Mouse (Mus musculus) thymus, postnatal 36 days (tissue): ENCODE data around the gene Fam193a.

Source experiments
- DNase-seq, 2 experiments: peaks; one replicate each; pipeline ENCODE4 v3.0.0; 2022; ENCODE audit warnings: mixed read lengths in 2 of 2

The Fam193a gene

GRCm38 (mm10) chr5:34524511-34524910 lies 154.8 kb downstream of the Fam193a start:
- DNase-seq: no peak

GRCm38 (mm10) chr5:34525663-34526476 lies 156.1 kb downstream of the Fam193a start, which contains the start of gene Sh3bp2:
Sh3bp2 (plus strand) TSS chr5:34525838.
- DNase-seq: peak; percentile 97 to 99

GRCm38 (mm10) chr5:34526477-34526775 lies 156.7 kb downstream of the Fam193a start:
- DNase-seq: no peak

GRCm38 (mm10) chr5:34527352-34527751 lies 157.6 kb downstream of the Fam193a start:
- DNase-seq: no peak

- no peak for DNase-seq
Measured at GRCm38 (mm10) chr5:34528724-34529123, 159.0 kb downstream of the Fam193a start.

GRCm38 (mm10) chr5:34530116-34530515 lies 160.4 kb downstream of the Fam193a start:
- DNase-seq: no peak

GRCm38 (mm10) chr5:34530687-34531086 lies 161.0 kb downstream of the Fam193a start:
- DNase-seq: no peak

- DNase-seq: no peak
Measured at GRCm38 (mm10) chr5:34533066-34533465, 163.3 kb downstream of the Fam193a start.

- no peak for DNase-seq
Measured at GRCm38 (mm10) chr5:34533820-34534219, 164.1 kb downstream of the Fam193a start.

GRCm38 (mm10) chr5:34534776-34535581 lies 165.2 kb downstream of the Fam193a start:
- DNase-seq: no peak

- DNase-seq: no peak
Measured at GRCm38 (mm10) chr5:34535831-34536230, 166.1 kb downstream of the Fam193a start.
